Mouse (Mus musculus) cerebellum, adult 8-10 months (tissue): Measurements from ENCODE around the gene Mast2.

Experiments
- DNase-seq: peaks from one replicate; pipeline ENCODE4 v3.0.0; 2022

Gene Mast2

GRCm38 (mm10) chr4:116464126-116464981, at the start of gene Mast2:
Gene Mast2 (minus strand): TSS chr4:116464183.
- DNase-seq = peak; percentile 82

GRCm38 (mm10) chr4:116507425-116508218, 43.6 kb upstream of the Mast2 start, which contains the start of gene Ipp:
Gene Ipp (plus strand): TSS chr4:116507549.
- DNase-seq = peak; percentile 96

- DNase-seq = no peak
Measured at GRCm38 (mm10) chr4:116506886-116507424, 43.0 kb upstream of the Mast2 start.

GRCm38 (mm10) chr4:116499978-116500377, 36.0 kb upstream of the Mast2 start:
- DNase-seq = no peak

- DNase-seq = no peak
Measured at GRCm38 (mm10) chr4:116493646-116494045, 29.7 kb upstream of the Mast2 start.

GRCm38 (mm10) chr4:116492460-116492859, 28.5 kb upstream of the Mast2 start:
- DNase-seq = no peak

GRCm38 (mm10) chr4:116491886-116492285, 27.9 kb upstream of the Mast2 start:
- DNase-seq = no peak

GRCm38 (mm10) chr4:116491119-116491536, 27.1 kb upstream of the Mast2 start:
- DNase-seq = no peak

GRCm38 (mm10) chr4:116483476-116483875, 19.5 kb upstream of the Mast2 start:
- no peak for DNase-seq

- no peak for DNase-seq
Measured at GRCm38 (mm10) chr4:116481322-116481721, 17.3 kb upstream of the Mast2 start.

GRCm38 (mm10) chr4:116463231-116464125, 505 bp downstream of the Mast2 start:
- DNase-seq = no peak

GRCm38 (mm10) chr4:116461943-116462342, 2.0 kb downstream of the Mast2 start:
- DNase-seq = no peak

GRCm38 (mm10) chr4:116451553-116451952, 12.4 kb downstream of the Mast2 start:
- DNase-seq = no peak

GRCm38 (mm10) chr4:116449951-116450350, 14.0 kb downstream of the Mast2 start:
- no peak for DNase-seq

GRCm38 (mm10) chr4:116448673-116449072, 15.3 kb downstream of the Mast2 start:
- DNase-seq = peak; percentile 59

GRCm38 (mm10) chr4:116439383-116439782, 24.6 kb downstream of the Mast2 start:
- no peak for DNase-seq

- no peak for DNase-seq
Measured at GRCm38 (mm10) chr4:116438561-116438960, 25.4 kb downstream of the Mast2 start.

GRCm38 (mm10) chr4:116435626-116436025, 28.4 kb downstream of the Mast2 start:
- no peak for DNase-seq

- DNase-seq = no peak
Measured at GRCm38 (mm10) chr4:116422186-116422585, 41.8 kb downstream of the Mast2 start.

- no peak for DNase-seq
Measured at GRCm38 (mm10) chr4:116421170-116421569, 42.8 kb downstream of the Mast2 start.

- no peak for DNase-seq
Measured at GRCm38 (mm10) chr4:116412993-116413392, 51.0 kb downstream of the Mast2 start.

GRCm38 (mm10) chr4:116411401-116411800, 52.6 kb downstream of the Mast2 start:
- no peak for DNase-seq
